In genomic region chr11:62563590-62563989, GRCm38 (mm10) we compare ENCODE assay signal across 18 mouse cellular contexts.
"Had no signal": no experiment of that assay in that cellular context is flagged by ENCODE, and none has a peak within 500 bp of the region (broad histone marks: within the 10 kb centered on the region; RNA-seq: fewer than 3 reads in every experiment).

No protein-coding gene starts in this region.

- H3K27ac ChIP-seq: liver, embryonic 15.5 days; lung, embryonic 15.5 days; macrophage; midbrain, embryonic 12.5 days; neural tube, embryonic 12.5 days; stomach, embryonic 15.5 days; stomach, postnatal 0 days had no signal

- DNase-seq: liver, postnatal 0 days; lung, adult 2 months; lung, postnatal 14 days; lung, postnatal 36 days; midbrain, embryonic 14.5 days; right cerebral cortex, postnatal 14 days; thymus, adult 2 months; thymus, postnatal 25 days; thymus, postnatal 4 days had no signal

- H3K9me3 ChIP-seq: liver, embryonic 15.5 days; lung, embryonic 15.5 days; midbrain, embryonic 12.5 days; neural tube, embryonic 12.5 days; stomach, embryonic 15.5 days had no signal

- H3K4me1 ChIP-seq: lung, embryonic 15.5 days; midbrain, embryonic 12.5 days; neural tube, embryonic 12.5 days; stomach, embryonic 15.5 days had no signal

- H3K4me2 ChIP-seq: liver, embryonic 15.5 days; lung, embryonic 15.5 days; midbrain, embryonic 12.5 days; neural tube, embryonic 12.5 days; stomach, embryonic 15.5 days had no signal

- H3K36me3 ChIP-seq: liver, embryonic 15.5 days; lung, embryonic 15.5 days; midbrain, embryonic 12.5 days; neural tube, embryonic 12.5 days; stomach, embryonic 15.5 days had no signal

- H3K27me3 ChIP-seq: lung, embryonic 15.5 days; neural tube, embryonic 12.5 days; stomach, embryonic 15.5 days had no signal

- ATAC-seq: liver, postnatal 0 days; lung, postnatal 0 days had no signal

- H3K4me3 ChIP-seq: liver, embryonic 15.5 days; lung, embryonic 15.5 days; megakaryocyte, embryonic 14.5 days; midbrain, embryonic 12.5 days; neural tube, embryonic 12.5 days; stomach, embryonic 15.5 days had no signal

- H3K9ac ChIP-seq: liver, embryonic 15.5 days; liver, postnatal 0 days; lung, embryonic 15.5 days; midbrain, embryonic 12.5 days; neural tube, embryonic 12.5 days; stomach, embryonic 15.5 days had no signal
